Mouse (Mus musculus) heart, postnatal 0 days (tissue): ENCODE data around the gene Hpcal4.

ENCODE experiments used
- CTCF ChIP-seq: IDR thresholded peaks from 2 replicates; pipeline ENCODE4 v1.5.1; 2016; ENCODE audit warnings: antibody characterized with exemption, control low read depth, low read depth
- EP300 ChIP-seq: IDR thresholded peaks from 2 replicates; pipeline ENCODE4 v1.6.1; 2016; ENCODE audit warnings: antibody characterized with exemption, low read depth

GRCm38 (mm10) chr4:123236431-123237031 is 53.5 kb downstream of the Hpcal4 start:
- TF ChIP-seq CTCF (no peak), EP300 (no peak)
